Mouse (Mus musculus) forebrain, embryonic 14.5 days (tissue): Measurements from ENCODE around the gene Dynlrb2. TPM values are rescaled to one million over a fixed set of nuclear protein-coding genes. Genes with fewer than 3 reads are reported as not detected.
A peak's percentile ranks its signal among the peaks of the same experiment; 100 is the strongest.

Experiments used
- ATAC-seq: fragments of 200-750 bp; cut with Nextera tagmentation; 2 replicates; pipeline ENCODE4 v1.8.0; 2017; ENCODE audit warnings: mild to moderate bottlenecking, moderate library complexity
- DNase-seq: peaks from one replicate; pipeline ENCODE4 v3.0.0-alpha.2; 2015; ENCODE audit warnings: low spot score
- H3K27ac ChIP-seq: fragments of 300-500 bp; sonication (generic); 2 replicates; pipeline ENCODE4 v1.5.1; 2014; ENCODE audit warnings: low read depth, mild to moderate bottlenecking, control low read depth, low read length, moderate library complexity
- H3K27me3 ChIP-seq: fragments of 300-500 bp; sonication (generic); replicated peaks from 2 replicates; pipeline ENCODE4 v1.6.1; 2014; ENCODE audit warnings: low read length, control low read depth, mixed read lengths; ENCODE audit not compliant: control insufficient read depth, insufficient read depth
- H3K36me3 ChIP-seq: fragments of 300-500 bp; sonication (generic); 2 replicates; pipeline ENCODE4 v1.6.1; 2014; ENCODE audit warnings: low read length, control low read depth; ENCODE audit not compliant: control insufficient read depth, insufficient read depth
- H3K4me1 ChIP-seq: fragments of 300-500 bp; sonication (generic); 2 replicates; pipeline ENCODE4 v1.6.1; 2014; ENCODE audit warnings: antibody characterized with exemption, low read length, control low read depth; ENCODE audit not compliant: control insufficient read depth, insufficient read depth
- H3K4me2 ChIP-seq: fragments of 300-500 bp; sonication (generic); 2 replicates; pipeline ENCODE4 v1.6.1; 2014; ENCODE audit warnings: mild to moderate bottlenecking, control low read depth, low read length
- H3K4me3 ChIP-seq: fragments of 300-500 bp; sonication (generic); 2 replicates; pipeline ENCODE4 v1.5.1; 2014; ENCODE audit warnings: low read depth, low read length, control low read depth
- H3K9ac ChIP-seq: fragments of 300-500 bp; sonication (generic); 2 replicates; pipeline ENCODE4 v1.6.1; 2014; ENCODE audit warnings: mild to moderate bottlenecking, low read length, control low read depth, moderate library complexity
- H3K9me3 ChIP-seq: fragments of 300-500 bp; sonication (generic); replicated peaks from 2 replicates; pipeline ENCODE4 v1.6.1; 2016; ENCODE audit warnings: low read length, control low read depth, mixed read lengths; ENCODE audit not compliant: control insufficient read depth
- WGBS: fragments of 180-500 bp; shearing (Covaris S2); extraction: QIAGEN DNeasy Blood & Tissue Kit; methylation state at CpG from one replicate; pipeline ENCODE4 v1.1.7; 2014; 5-methylcytosine and 5-hydroxymethylcytosine counted together
- polyA plus RNA-seq: library from polyadenylated mRNA; unstranded; fragments of >200 nt; fragmentation: Nextera tagmentation; extraction: Ambion mirVana; gene quantifications from 2 replicates; pipeline ENCODE4 v1.2.1, GENCODE M21; 2014

The Dynlrb2 gene
- polyA plus RNA-seq, 1 experiment from 2014 or later: 18.5 TPM

- H3K27me3 ChIP-seq: 0 out of 2 replicates have a peak, but pooled peaks cover 8% of the 10 kb centered on the region
- no peak overlapping the region for H3K27ac ChIP-seq
- DNase-seq (peak; percentile 83), ATAC-seq (no peak)
- no peaks in the 10 kb centered on the region for H3K36me3 ChIP-seq
- H3K4me1 ChIP-seq: no peaks in the 10 kb centered on the region; the same call in 1 of the 2 replicates
- no peak overlapping the region for H3K9ac ChIP-seq
- H3K4me3 ChIP-seq: no peak overlapping the region
- peak overlapping the region; percentile 16; the same call in 1 of the 2 replicates for H3K4me2 ChIP-seq
- no peaks in the 10 kb centered on the region for H3K9me3 ChIP-seq
- whole genome bisulfite sequencing: 14% methylated on average over 2 of the region's 2 CpGs
Observed at GRCm38 (mm10) chr8:116484087-116484486, 20.7 kb upstream of the Dynlrb2 start.

- Histone ChIP-seq H3K9me3 (no peaks in the 10 kb centered on the region), H3K27me3 (0 out of 2 replicates have a peak, but pooled peaks cover 1% of the 10 kb centered on the region), H3K9ac (no peak overlapping the region), H3K27ac (no peak overlapping the region), H3K4me2 (no peak overlapping the region), H3K4me3 (no peak overlapping the region), H3K4me1 (no peaks in the 10 kb centered on the region), H3K36me3 (no peaks in the 10 kb centered on the region)
- ATAC-seq (no peak), DNase-seq (no peak)
- WGBS: 67% methylated on average over 2 of the region's 2 CpGs
Observed at GRCm38 (mm10) chr8:116488546-116488945, 16.2 kb upstream of the Dynlrb2 start.

GRCm38 (mm10) chr8:116500057-116500809, 4.5 kb upstream of the Dynlrb2 start:
- 87% methylated on average over 7 of the region's 7 CpGs for WGBS
- Histone ChIP-seq H3K36me3 (no peaks in the 10 kb centered on the region), H3K27me3 (no peaks in the 10 kb centered on the region), H3K27ac (no peak overlapping the region), H3K4me3 (no peak overlapping the region), H3K4me2 (no peak overlapping the region), H3K4me1 (no peaks in the 10 kb centered on the region), H3K9ac (no peak overlapping the region), H3K9me3 (no peaks in the 10 kb centered on the region)
- ATAC-seq: no peak
- no peak for DNase-seq

GRCm38 (mm10) chr8:116508721-116509120, 3.9 kb downstream of the Dynlrb2 start:
- no peak overlapping the region for H3K9ac ChIP-seq
- H3K4me2 ChIP-seq: no peak overlapping the region
- peak; percentile 4 for DNase-seq
- no peak overlapping the region for H3K4me3 ChIP-seq
- no peak overlapping the region for H3K27ac ChIP-seq
- no peaks in the 10 kb centered on the region for H3K9me3 ChIP-seq
- H3K4me1 ChIP-seq: no peaks in the 10 kb centered on the region
- no peaks in the 10 kb centered on the region for H3K27me3 ChIP-seq
- no peaks in the 10 kb centered on the region for H3K36me3 ChIP-seq
- WGBS: 83% methylated on average over 5 of the region's 5 CpGs
- no peak for ATAC-seq

GRCm38 (mm10) chr8:116509247-116509646, 4.5 kb downstream of the Dynlrb2 start:
- Histone ChIP-seq H3K36me3 (no peaks in the 10 kb centered on the region), H3K4me3 (no peak overlapping the region), H3K4me1 (no peaks in the 10 kb centered on the region), H3K9ac (no peak overlapping the region), H3K4me2 (no peak overlapping the region), H3K27ac (no peak overlapping the region), H3K27me3 (no peaks in the 10 kb centered on the region), H3K9me3 (no peaks in the 10 kb centered on the region)
- ATAC-seq: no peak
- 69% methylated on average over 3 of the region's 3 CpGs for WGBS
- no peak for DNase-seq

GRCm38 (mm10) chr8:116519676-116520075, 14.9 kb downstream of the Dynlrb2 start:
- Histone ChIP-seq H3K27ac (no peak overlapping the region), H3K9ac (no peak overlapping the region), H3K4me1 (no peaks in the 10 kb centered on the region), H3K36me3 (no peaks in the 10 kb centered on the region), H3K4me3 (no peak overlapping the region), H3K9me3 (peaks cover 3% of the 10 kb centered on the region; the same call in 1 of the 2 replicates), H3K27me3 (no peaks in the 10 kb centered on the region), H3K4me2 (no peak overlapping the region)
- WGBS: 86% methylated on average over 5 of the region's 5 CpGs
- ATAC-seq (no peak), DNase-seq (no peak)

GRCm38 (mm10) chr8:116521208-116521607, 16.4 kb downstream of the Dynlrb2 start:
- Histone ChIP-seq H3K27me3 (no peaks in the 10 kb centered on the region), H3K4me1 (no peaks in the 10 kb centered on the region), H3K4me3 (no peak overlapping the region), H3K9me3 (peaks cover 3% of the 10 kb centered on the region; the same call in 1 of the 2 replicates), H3K4me2 (no peak overlapping the region), H3K27ac (no peak overlapping the region), H3K9ac (no peak overlapping the region), H3K36me3 (no peaks in the 10 kb centered on the region)
- ATAC-seq (no peak), DNase-seq (no peak)
- 95% methylated on average over 4 of the region's 4 CpGs for WGBS

GRCm38 (mm10) chr8:116521641-116522040, 16.9 kb downstream of the Dynlrb2 start:
- 92% methylated on average over 3 of the region's 3 CpGs for whole genome bisulfite sequencing
- H3K27me3 ChIP-seq: no peaks in the 10 kb centered on the region
- ATAC-seq (no peak), DNase-seq (no peak)
- no peak overlapping the region for H3K27ac ChIP-seq
- no peak overlapping the region for H3K4me3 ChIP-seq
- no peak overlapping the region for H3K4me2 ChIP-seq
- H3K36me3 ChIP-seq: no peaks in the 10 kb centered on the region
- peaks cover 3% of the 10 kb centered on the region; the same call in 1 of the 2 replicates for H3K9me3 ChIP-seq
- no peaks in the 10 kb centered on the region for H3K4me1 ChIP-seq
- H3K9ac ChIP-seq: no peak overlapping the region

- no peak for ATAC-seq
- WGBS: 87% methylated on average over 11 of the region's 11 CpGs
- DNase-seq: no peak
Observed at GRCm38 (mm10) chr8:116522104-116522767, 17.5 kb downstream of the Dynlrb2 start.

More at GRCm38 (mm10) chr8:116522104-116522767, 17.5 kb downstream of the Dynlrb2 start:
- no peak overlapping the region for H3K4me3 ChIP-seq
- H3K4me1 ChIP-seq: no peaks in the 10 kb centered on the region
- no peaks in the 10 kb centered on the region for H3K36me3 ChIP-seq
- H3K9ac ChIP-seq: no peak overlapping the region
- H3K27me3 ChIP-seq: no peaks in the 10 kb centered on the region
- H3K9me3 ChIP-seq: no peaks in the 10 kb centered on the region
- H3K4me2 ChIP-seq: no peak overlapping the region
- no peak overlapping the region for H3K27ac ChIP-seq
